Mouse (Mus musculus) bone marrow macrophage, adult 2 months (primary cell): Measurements from ENCODE around the gene Agap1.

Source experiments
- CTCF ChIP-seq: IDR thresholded peaks from 2 replicates; pipeline ENCODE4 v1.5.1; 2012; ENCODE audit warnings: low read depth, mild to moderate bottlenecking, low read length, moderate library complexity
- POLR2A ChIP-seq: IDR thresholded peaks from 2 replicates; pipeline ENCODE4 v1.6.1; 2012; ENCODE audit warnings: mild to moderate bottlenecking, low read depth, low read length, borderline replicate concordance

GRCm38 (mm10) chr1:89426137-89426536, 28.5 kb upstream of the Agap1 start:
- TF ChIP-seq POLR2A (no peak), CTCF (no peak)
